Mouse (Mus musculus): ENCODE results near the gene Sult4a1. TPM values are rescaled to one million over a fixed set of nuclear protein-coding genes. Genes with fewer than 3 reads are reported as not detected.
A peak's percentile ranks its signal among the peaks of the same experiment; 100 is the strongest.

Sult4a1 gene
- polyA plus RNA-seq, 1 experiment: 0.22 TPM

- no peak for DNase-seq
- Histone ChIP-seq H3K4me1 (replicated peaks; ENCODE audit: control insufficient read depth, insufficient read depth, low read length) (no peaks in the 10 kb centered on the region), H3K27me3 (ENCODE audit: control insufficient read depth, insufficient read depth, low read length) (peaks cover 2% of the 10 kb centered on the region; the same call in 1 of the 2 replicates), H3K36me3 (ENCODE audit: control insufficient read depth, insufficient read depth, low read length) (no peaks in the 10 kb centered on the region), H3K4me3 (ENCODE audit: control insufficient read depth, insufficient read depth, low read length) (no peak overlapping the region), H3K27ac (ENCODE audit: control insufficient read depth, insufficient read depth, low read length) (no peak overlapping the region)
- TF ChIP-seq CTCF (IDR thresholded peaks at IDR 0.05; ENCODE audit: borderline replicate concordance, control insufficient read depth, extremely low read depth, insufficient read depth, low read length, poor library complexity) (no peak), POLR2A (IDR thresholded peaks at IDR 0.05; ENCODE audit: control insufficient read depth, extremely low read depth, insufficient read depth, low read length, poor library complexity) (no peak)
- 50% methylated on average over 8 of the region's 8 CpGs for WGBS
These were observed 32.5 kb downstream of the Sult4a1 start for GRCm38 (mm10) chr15:84073058-84073457.

- Histone ChIP-seq H3K27me3 (ENCODE audit: control insufficient read depth, insufficient read depth, low read length) (peaks cover 2% of the 10 kb centered on the region; the same call in 1 of the 2 replicates), H3K36me3 (ENCODE audit: control insufficient read depth, insufficient read depth, low read length) (no peaks in the 10 kb centered on the region), H3K4me1 (replicated peaks; ENCODE audit: control insufficient read depth, insufficient read depth, low read length) (no peaks in the 10 kb centered on the region), H3K27ac (ENCODE audit: control insufficient read depth, insufficient read depth, low read length) (no peak overlapping the region), H3K4me3 (ENCODE audit: control insufficient read depth, insufficient read depth, low read length) (no peak overlapping the region)
- TF ChIP-seq POLR2A (IDR thresholded peaks at IDR 0.05; ENCODE audit: control insufficient read depth, extremely low read depth, insufficient read depth, low read length, poor library complexity) (no peak), CTCF (IDR thresholded peaks at IDR 0.05; ENCODE audit: borderline replicate concordance, control insufficient read depth, extremely low read depth, insufficient read depth, low read length, poor library complexity) (0 out of 2 replicates have a peak, but pooled peaks have one; percentile 13)
- peak; percentile 10 for DNase-seq
- WGBS: 34% methylated on average over 7 of the region's 7 CpGs
These were observed 33.3 kb downstream of the Sult4a1 start for GRCm38 (mm10) chr15:84072226-84072625.

GRCm38 (mm10) chr15:84070116-84070676 is 35.4 kb downstream of the Sult4a1 start:
- DNase-seq: no peak
- H3K27ac ChIP-seq (ENCODE audit: control insufficient read depth, insufficient read depth, low read length): no peak overlapping the region
- H3K27me3 ChIP-seq (ENCODE audit: control insufficient read depth, insufficient read depth, low read length): peaks cover 2% of the 10 kb centered on the region; the same call in 1 of the 2 replicates
- 6% methylated on average over 13 of the region's 13 CpGs for WGBS
- H3K4me3 ChIP-seq (ENCODE audit: control insufficient read depth, insufficient read depth, low read length): no peak overlapping the region
- no peaks in the 10 kb centered on the region for H3K4me1 ChIP-seq (replicated peaks; ENCODE audit: control insufficient read depth, insufficient read depth, low read length)
- TF ChIP-seq CTCF (IDR thresholded peaks at IDR 0.05; ENCODE audit: borderline replicate concordance, control insufficient read depth, extremely low read depth, insufficient read depth, low read length, poor library complexity): no peak
- TF ChIP-seq POLR2A (IDR thresholded peaks at IDR 0.05; ENCODE audit: control insufficient read depth, extremely low read depth, insufficient read depth, low read length, poor library complexity): no peak
- no peaks in the 10 kb centered on the region for H3K36me3 ChIP-seq (ENCODE audit: control insufficient read depth, insufficient read depth, low read length)

GRCm38 (mm10) chr15:84069455-84070050 is 36.0 kb downstream of the Sult4a1 start:
- Histone ChIP-seq H3K4me3 (ENCODE audit: control insufficient read depth, insufficient read depth, low read length) (no peak overlapping the region), H3K27me3 (ENCODE audit: control insufficient read depth, insufficient read depth, low read length) (peaks cover 2% of the 10 kb centered on the region; the same call in 1 of the 2 replicates)
- 12% methylated on average over 16 of the region's 16 CpGs for WGBS

GRCm38 (mm10) chr15:84065701-84066100 is 39.9 kb downstream of the Sult4a1 start:
- Histone ChIP-seq H3K4me3 (ENCODE audit: control insufficient read depth, insufficient read depth, low read length) (no peak overlapping the region), H3K27me3 (ENCODE audit: control insufficient read depth, insufficient read depth, low read length) (peaks cover 2% of the 10 kb centered on the region; the same call in 1 of the 2 replicates), H3K27ac (ENCODE audit: control insufficient read depth, insufficient read depth, low read length) (no peak overlapping the region), H3K36me3 (ENCODE audit: control insufficient read depth, insufficient read depth, low read length) (no peaks in the 10 kb centered on the region), H3K4me1 (replicated peaks; ENCODE audit: control insufficient read depth, insufficient read depth, low read length) (no peaks in the 10 kb centered on the region)
- TF ChIP-seq CTCF (IDR thresholded peaks at IDR 0.05; ENCODE audit: borderline replicate concordance, control insufficient read depth, extremely low read depth, insufficient read depth, low read length, poor library complexity): no peak
- no peak for TF ChIP-seq POLR2A (IDR thresholded peaks at IDR 0.05; ENCODE audit: control insufficient read depth, extremely low read depth, insufficient read depth, low read length, poor library complexity)
- DNase-seq: no peak
- WGBS: 74% methylated on average over 4 of the region's 4 CpGs

More at GRCm38 (mm10) chr15:84069455-84070050, 36.0 kb downstream of the Sult4a1 start:
- Histone ChIP-seq H3K36me3 (ENCODE audit: control insufficient read depth, insufficient read depth, low read length) (no peaks in the 10 kb centered on the region), H3K27ac (ENCODE audit: control insufficient read depth, insufficient read depth, low read length) (no peak overlapping the region), H3K4me1 (replicated peaks; ENCODE audit: control insufficient read depth, insufficient read depth, low read length) (no peaks in the 10 kb centered on the region)
- DNase-seq: no peak
- no peak for TF ChIP-seq CTCF (IDR thresholded peaks at IDR 0.05; ENCODE audit: borderline replicate concordance, control insufficient read depth, extremely low read depth, insufficient read depth, low read length, poor library complexity)
- no peak for TF ChIP-seq POLR2A (IDR thresholded peaks at IDR 0.05; ENCODE audit: control insufficient read depth, extremely low read depth, insufficient read depth, low read length, poor library complexity)

GRCm38 (mm10) chr15:84065140-84065539 is 40.4 kb downstream of the Sult4a1 start, which contains the start of gene Efcab6:
Gene Efcab6, minus strand, starts transcription at chr15:84065379.
- TF ChIP-seq POLR2A (IDR thresholded peaks at IDR 0.05; ENCODE audit: control insufficient read depth, extremely low read depth, insufficient read depth, low read length, poor library complexity) (no peak), CTCF (IDR thresholded peaks at IDR 0.05; ENCODE audit: borderline replicate concordance, control insufficient read depth, extremely low read depth, insufficient read depth, low read length, poor library complexity) (no peak)
- H3K4me1 ChIP-seq (replicated peaks; ENCODE audit: control insufficient read depth, insufficient read depth, low read length): no peaks in the 10 kb centered on the region
- no peak within 1 kb of the TSS for H3K27ac ChIP-seq (ENCODE audit: control insufficient read depth, insufficient read depth, low read length)
- H3K36me3 ChIP-seq (ENCODE audit: control insufficient read depth, insufficient read depth, low read length): no peaks in the 10 kb centered on the region
- WGBS: 22% methylated on average over 29 of the region's 29 CpGs
- no peak for DNase-seq
- no peak within 1 kb of the TSS for H3K4me3 ChIP-seq (ENCODE audit: control insufficient read depth, insufficient read depth, low read length)
- no peaks in the 10 kb centered on the region; the same call in 1 of the 2 replicates for H3K27me3 ChIP-seq (ENCODE audit: control insufficient read depth, insufficient read depth, low read length)

All from thymus, adult 2 months (tissue).